Mouse (Mus musculus): ENCODE data around the gene Cracr2b. TPM values are rescaled to one million over a fixed set of nuclear protein-coding genes. Genes with fewer than 3 reads are reported as not detected.

Gene Cracr2b
- total and polyA plus RNA-seq, 3 experiments, result 15.4 to 35.0 (median 19.4) TPM

DNA sequence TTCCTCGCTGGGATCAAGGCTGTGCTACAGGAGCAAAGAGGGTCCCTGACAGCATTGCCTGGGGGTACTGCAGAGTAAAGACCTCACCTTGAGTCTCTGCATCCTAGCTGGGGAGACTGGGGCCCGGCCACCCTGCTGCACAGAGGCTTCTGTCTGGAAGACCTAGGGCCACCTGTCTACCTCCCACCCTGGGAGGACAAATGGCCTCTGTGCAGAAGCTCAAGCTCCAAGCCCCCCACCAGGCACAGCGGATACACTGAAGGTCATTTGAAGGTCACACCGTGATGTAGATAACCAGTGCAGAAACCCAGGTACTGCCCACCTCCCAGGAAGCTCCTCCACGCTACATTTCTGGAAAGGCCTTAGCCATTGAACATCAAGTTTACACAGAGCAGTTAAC is 32.2 kb upstream of the Cracr2b start:
- no peak for DNase-seq
- no peaks in the 10 kb centered on the region for H3K79me2 ChIP-seq (replicated peaks; ENCODE audit: control insufficient read depth, insufficient read depth, low read length)
- TF ChIP-seq CTCF (IDR thresholded peaks at IDR 0.05) (no peak), POLR2A (IDR thresholded peaks at IDR 0.05; ENCODE audit: insufficient read depth, low read depth, low read length) (no peak), EP300 (IDR thresholded peaks at IDR 0.05; ENCODE audit: insufficient read depth, low read depth, low read length) (no peak)
- H3K4me1 ChIP-seq (ENCODE audit: control insufficient read depth, insufficient read depth, low read length), result no peaks in the 10 kb centered on the region
- intact Hi-C loops (cut with DNase I), result no loop called here
- no peak overlapping the region for H3K27ac ChIP-seq
- H3K27me3 ChIP-seq (ENCODE audit: control insufficient read depth, insufficient read depth, low read length), result no peaks in the 10 kb centered on the region
- H3K4me3 ChIP-seq, result peak overlapping the region; percentile 16; the same call in 1 of the 2 replicates
- WGBS, result 68% methylated on average over 5 of the region's 5 CpGs
- H3K9ac ChIP-seq (ENCODE audit: low read depth, low read length), result no peak overlapping the region
- no peaks in the 10 kb centered on the region for H3K36me3 ChIP-seq (ENCODE audit: control insufficient read depth, insufficient read depth, low read length)

GRCm38 (mm10) chr7:141429310-141429709 is 31.6 kb upstream of the Cracr2b start, which contains the start of gene Cend1:
Gene Cend1 (minus strand): TSS chr7:141429491.
- H3K9ac ChIP-seq (ENCODE audit: low read depth, low read length), result no peak within 1 kb of the TSS
- peaks cover 2% of the 10 kb centered on the region; the same call in 1 of the 2 replicates for H3K4me1 ChIP-seq (ENCODE audit: control insufficient read depth, insufficient read depth, low read length)
- no peaks in the 10 kb centered on the region for H3K79me2 ChIP-seq (replicated peaks; ENCODE audit: control insufficient read depth, insufficient read depth, low read length)
- no peak for TF ChIP-seq CTCF (IDR thresholded peaks at IDR 0.05)
- no peak for TF ChIP-seq POLR2A (IDR thresholded peaks at IDR 0.05; ENCODE audit: insufficient read depth, low read depth, low read length)
- TF ChIP-seq EP300 (IDR thresholded peaks at IDR 0.05; ENCODE audit: insufficient read depth, low read depth, low read length), result no peak
- intact Hi-C loops (cut with DNase I), result no loop called here
- WGBS, result 9% methylated on average over 19 of the region's 19 CpGs
- peak; percentile 68 to 71 for DNase-seq
- no peaks in the 10 kb centered on the region for H3K27me3 ChIP-seq (ENCODE audit: control insufficient read depth, insufficient read depth, low read length)
- peak within 1 kb of the TSS; percentile 16; the same call in 1 of the 2 replicates for H3K4me3 ChIP-seq
- H3K36me3 ChIP-seq (ENCODE audit: control insufficient read depth, insufficient read depth, low read length), result no peaks in the 10 kb centered on the region
- H3K27ac ChIP-seq, result no peak within 1 kb of the TSS; the same call in 1 of the 2 replicates

DNA sequence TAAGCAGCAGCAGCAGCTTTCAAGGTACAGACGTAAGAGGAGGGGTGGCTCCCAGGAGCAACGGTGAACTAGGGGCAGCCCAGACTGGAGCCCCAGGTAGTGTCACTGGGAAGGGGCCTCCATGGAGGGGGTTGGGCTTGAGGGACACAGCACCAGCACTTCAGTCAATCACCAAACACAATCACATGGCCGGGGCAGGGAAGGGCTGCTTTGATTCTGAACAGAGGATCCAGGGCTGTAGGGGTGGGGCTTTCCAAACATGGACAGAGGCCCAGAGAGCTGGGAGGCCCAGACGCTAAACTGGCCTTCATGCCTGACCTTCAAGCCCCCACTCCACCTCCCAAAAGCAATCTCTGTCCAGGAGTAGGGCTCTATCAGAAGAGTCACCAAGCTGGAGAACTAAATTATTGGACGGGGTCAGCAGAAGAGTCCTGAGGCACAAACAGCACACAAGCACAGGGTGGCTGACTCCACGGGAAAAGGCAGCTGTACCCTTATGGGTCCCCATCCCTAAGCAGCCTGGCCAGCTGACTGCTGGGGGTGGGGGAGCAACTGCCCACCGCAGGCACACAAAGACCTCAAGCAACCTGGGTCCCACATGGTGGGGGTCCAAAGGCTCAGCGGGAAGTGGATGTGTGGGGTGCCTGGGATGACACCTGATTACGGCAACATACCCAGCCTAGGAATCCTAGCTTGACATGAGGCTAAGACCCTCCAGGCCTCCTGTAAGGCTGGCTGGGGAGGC is 30.9 kb upstream of the Cracr2b start:
- no peaks in the 10 kb centered on the region for H3K36me3 ChIP-seq (ENCODE audit: control insufficient read depth, insufficient read depth, low read length)
- no peak overlapping the region for H3K4me3 ChIP-seq
- intact Hi-C loops (cut with DNase I), result no loop called here
- WGBS, result 58% methylated on average over 9 of the region's 9 CpGs
- no peaks in the 10 kb centered on the region for H3K79me2 ChIP-seq (replicated peaks; ENCODE audit: control insufficient read depth, insufficient read depth, low read length)
- H3K27me3 ChIP-seq (ENCODE audit: control insufficient read depth, insufficient read depth, low read length), result no peaks in the 10 kb centered on the region
- DNase-seq, result no peak
- no peak overlapping the region for H3K27ac ChIP-seq
- TF ChIP-seq CTCF (IDR thresholded peaks at IDR 0.05) (no peak), POLR2A (IDR thresholded peaks at IDR 0.05; ENCODE audit: insufficient read depth, low read depth, low read length) (no peak), EP300 (IDR thresholded peaks at IDR 0.05; ENCODE audit: insufficient read depth, low read depth, low read length) (no peak)
- H3K9ac ChIP-seq (ENCODE audit: low read depth, low read length), result no peak overlapping the region
- H3K4me1 ChIP-seq (ENCODE audit: control insufficient read depth, insufficient read depth, low read length), result peaks cover 4% of the 10 kb centered on the region

GRCm38 (mm10) chr7:141430585-141431240 is 30.2 kb upstream of the Cracr2b start:
- no peaks in the 10 kb centered on the region for H3K36me3 ChIP-seq (ENCODE audit: control insufficient read depth, insufficient read depth, low read length)
- WGBS, result 92% methylated on average over 9 of the region's 9 CpGs
- TF ChIP-seq EP300 (IDR thresholded peaks at IDR 0.05; ENCODE audit: insufficient read depth, low read depth, low read length) (no peak), CTCF (IDR thresholded peaks at IDR 0.05) (no peak), POLR2A (IDR thresholded peaks at IDR 0.05; ENCODE audit: insufficient read depth, low read depth, low read length) (no peak)
- H3K9ac ChIP-seq (ENCODE audit: low read depth, low read length), result no peak overlapping the region
- intact Hi-C loops (cut with DNase I), result no loop called here
- peaks cover 7% of the 10 kb centered on the region for H3K4me1 ChIP-seq (ENCODE audit: control insufficient read depth, insufficient read depth, low read length)
- H3K27ac ChIP-seq, result no peak overlapping the region
- no peak overlapping the region for H3K4me3 ChIP-seq
- H3K27me3 ChIP-seq (ENCODE audit: control insufficient read depth, insufficient read depth, low read length), result no peaks in the 10 kb centered on the region
- no peak for DNase-seq
- H3K79me2 ChIP-seq (replicated peaks; ENCODE audit: control insufficient read depth, insufficient read depth, low read length), result no peaks in the 10 kb centered on the region

DNA sequence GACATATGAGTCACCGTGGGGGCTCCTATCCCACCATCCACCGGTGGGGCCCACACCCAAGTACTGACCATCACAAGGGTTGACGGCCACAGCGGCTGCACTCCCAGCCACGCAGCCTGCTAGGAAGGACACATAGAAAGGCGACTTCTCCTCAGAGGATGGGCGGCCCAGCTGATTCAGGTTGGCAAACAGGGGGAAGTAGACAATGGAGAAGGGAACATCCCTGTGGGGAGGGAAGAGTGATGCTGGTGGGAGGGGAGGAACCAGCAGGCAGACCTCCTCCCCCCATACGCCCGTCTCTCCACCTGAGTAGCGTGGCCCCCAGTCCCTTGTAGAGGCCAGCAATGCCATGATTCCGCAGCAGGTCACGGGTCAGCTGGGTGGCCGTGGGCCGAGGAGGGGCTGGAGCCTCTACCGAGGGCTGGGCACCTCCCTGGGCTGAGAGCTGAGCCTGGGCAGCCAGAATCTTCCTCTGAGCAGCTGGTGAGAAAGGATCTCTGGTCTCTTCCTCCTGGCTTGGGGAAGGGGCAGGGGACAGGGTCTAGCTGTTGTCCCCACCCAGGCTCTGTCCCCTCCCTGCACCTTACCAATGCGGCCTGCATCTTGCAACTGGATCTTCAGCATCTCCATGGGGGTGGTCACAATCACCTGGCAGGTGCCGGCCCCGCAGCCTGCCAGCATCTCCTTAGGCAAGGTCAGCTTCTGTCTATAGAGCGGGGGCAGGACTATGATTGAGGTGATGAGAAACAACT is 29.3 kb upstream of the Cracr2b start:
- Histone ChIP-seq H3K9ac (ENCODE audit: low read depth, low read length) (no peak overlapping the region), H3K79me2 (replicated peaks; ENCODE audit: control insufficient read depth, insufficient read depth, low read length) (no peaks in the 10 kb centered on the region), H3K4me1 (ENCODE audit: control insufficient read depth, insufficient read depth, low read length) (peaks cover 11% of the 10 kb centered on the region), H3K27ac (peak overlapping the region; percentile 96), H3K27me3 (ENCODE audit: control insufficient read depth, insufficient read depth, low read length) (no peaks in the 10 kb centered on the region), H3K36me3 (ENCODE audit: control insufficient read depth, insufficient read depth, low read length) (no peaks in the 10 kb centered on the region), H3K4me3 (no peak overlapping the region)
- intact Hi-C loops (cut with DNase I), result loop anchor here (1.0 kb wide), 1 partner anchor 17 kb away; the partner anchor contains the start of gene Gatd1
- TF ChIP-seq EP300 (IDR thresholded peaks at IDR 0.05; ENCODE audit: insufficient read depth, low read depth, low read length) (no peak), POLR2A (IDR thresholded peaks at IDR 0.05; ENCODE audit: insufficient read depth, low read depth, low read length) (no peak), CTCF (IDR thresholded peaks at IDR 0.05) (no peak)
- no peak for DNase-seq
- WGBS, result 87% methylated on average over 19 of the region's 19 CpGs
